Mouse (Mus musculus) CH12.LX (cell line): ENCODE data around the gene Ptdss2.

Experiments
- CTCF ChIP-seq, 2 experiments: IDR thresholded peaks in 1 of 2; conservative IDR thresholded peaks in 1 of 2; 2 replicates each; pipeline ENCODE4 v1.5.1; 2011 to 2012; ENCODE audit warnings: low read depth in 2 of 2, low read length in 2 of 2, improper control_type of control experiment in 1 of 2, inconsistent platforms in 1 of 2, mild to moderate bottlenecking in 1 of 2, moderate library complexity in 1 of 2
- E2F4 ChIP-seq: IDR thresholded peaks from 2 replicates; pipeline ENCODE4 v1.6.1; 2011; ENCODE audit warnings: low read depth, low read length, improper control_type of control experiment; ENCODE audit not compliant: insufficient replicate concordance
- MXI1 ChIP-seq: IDR thresholded peaks from 2 replicates; pipeline ENCODE4 v1.6.1; 2011; ENCODE audit warnings: mild to moderate bottlenecking, low read depth, low read length, improper control_type of control experiment
- POLR2A ChIP-seq: IDR thresholded peaks from 2 replicates; pipeline ENCODE4 v1.6.1; 2011; ENCODE audit warnings: low read depth, mild to moderate bottlenecking, improper control_type of control experiment, low read length
- RCOR1 ChIP-seq: conservative IDR thresholded peaks from 2 replicates; pipeline ENCODE4 v1.6.1; 2012; ENCODE audit warnings: low read depth, mild to moderate bottlenecking, inconsistent platforms, low read length, improper control_type of control experiment
- TBP ChIP-seq: conservative IDR thresholded peaks from 2 replicates; pipeline ENCODE4 v1.6.1; 2011; ENCODE audit warnings: low read depth, low read length, improper control_type of control experiment
- UBTF ChIP-seq: IDR thresholded peaks from 2 replicates; pipeline ENCODE4 v1.6.1; 2012; ENCODE audit warnings: low read depth, mild to moderate bottlenecking, inconsistent platforms, low read length, improper control_type of control experiment, moderate library complexity
- USF1 ChIP-seq: IDR thresholded peaks from 2 replicates; pipeline ENCODE4 v1.6.1; 2014; ENCODE audit warnings: low read depth, mild to moderate bottlenecking, inconsistent platforms, low read length, improper control_type of control experiment
- ZNF384 ChIP-seq: IDR thresholded peaks from 2 replicates; pipeline ENCODE4 v1.6.1; 2012; ENCODE audit warnings: low read depth, low read length, improper control_type of control experiment, inconsistent platforms

GRCm38 (mm10) chr7:141205504-141205903 is 83.3 kb downstream of the Ptdss2 start:
- no peak for TF ChIP-seq ZNF384
- no peak for TF ChIP-seq POLR2A
- no peak for TF ChIP-seq CTCF (conservative IDR thresholded peaks at IDR 0.05 in 1 of 2, IDR thresholded peaks at IDR 0.05 in 1 of 2; ENCODE audit: low read depth in 2 of 2, low read length in 2 of 2)
- no peak for TF ChIP-seq TBP
- TF ChIP-seq E2F4 = no peak
- no peak for TF ChIP-seq MXI1
- no peak for TF ChIP-seq USF1
- no peak for TF ChIP-seq UBTF
- no peak for TF ChIP-seq RCOR1
